Mouse (Mus musculus) midbrain, embryonic 14.5 days (tissue): ENCODE measurements around the gene Arhgef3. TPM values are rescaled to one million over a fixed set of nuclear protein-coding genes. Genes with fewer than 3 reads are reported as not detected.

ENCODE experiments used
- ATAC-seq: fragments of 200-750 bp; cut with Nextera tagmentation; 2 replicates; pipeline ENCODE4 v1.8.0; 2017; ENCODE audit warnings: moderate number of reproducible peaks, moderate library complexity; ENCODE audit not compliant: low FRiP score, low TSS enrichment
- DNase-seq: peaks from one replicate; pipeline ENCODE4 v3.0.0-alpha.2; 2015
- H3K27ac ChIP-seq: fragments of 300-500 bp; sonication (generic); replicated peaks from 2 replicates; pipeline ENCODE4 v1.5.1; 2014; ENCODE audit warnings: mild to moderate bottlenecking, low read depth, low read length, moderate library complexity
- H3K27me3 ChIP-seq: fragments of 300-500 bp; sonication (generic); 2 replicates; pipeline ENCODE4 v1.6.1; 2014; ENCODE audit warnings: low read length, control low read depth, mixed read lengths; ENCODE audit not compliant: control insufficient read depth, insufficient read depth
- H3K36me3 ChIP-seq: fragments of 300-500 bp; sonication (generic); 2 replicates; pipeline ENCODE4 v1.6.1; 2014; ENCODE audit warnings: low read length, control low read depth; ENCODE audit not compliant: control insufficient read depth, insufficient read depth
- H3K4me1 ChIP-seq: fragments of 300-500 bp; sonication (generic); 2 replicates; pipeline ENCODE4 v1.6.1; 2014; ENCODE audit warnings: mild to moderate bottlenecking, antibody characterized with exemption, low read length, control low read depth; ENCODE audit not compliant: control insufficient read depth, insufficient read depth
- H3K4me2 ChIP-seq: fragments of 300-500 bp; sonication (generic); 2 replicates; pipeline ENCODE4 v1.6.1; 2014; ENCODE audit warnings: mild to moderate bottlenecking, low read length, moderate library complexity
- H3K4me3 ChIP-seq: fragments of 300-500 bp; sonication (generic); replicated peaks from 2 replicates; pipeline ENCODE4 v1.5.1; 2014; ENCODE audit warnings: low read depth, low read length
- H3K9ac ChIP-seq: fragments of 300-500 bp; sonication (generic); replicated peaks from 2 replicates; pipeline ENCODE4 v1.6.1; 2014; ENCODE audit warnings: mild to moderate bottlenecking, low read length, moderate library complexity
- H3K9me3 ChIP-seq: fragments of 300-500 bp; sonication (generic); 2 replicates; pipeline ENCODE4 v1.6.1; 2016; ENCODE audit warnings: low read length, control low read depth, mixed read lengths; ENCODE audit not compliant: control insufficient read depth
- WGBS: fragments of 180-500 bp; shearing (Covaris S2); extraction: QIAGEN DNeasy Blood & Tissue Kit; methylation state at CpG from one replicate; pipeline ENCODE4 v1.1.7; 2014; 5-methylcytosine and 5-hydroxymethylcytosine counted together
- polyA plus RNA-seq: library from polyadenylated mRNA; unstranded; fragments of >200 nt; fragmentation: Nextera tagmentation; extraction: Ambion mirVana; gene quantifications from 2 replicates; pipeline ENCODE4 v1.2.1, GENCODE M21; 2014

Arhgef3 gene
- polyA plus RNA-seq, 1 experiment from 2014 or later = 5.3 TPM

- H3K9me3 ChIP-seq = 0 out of 2 replicates have a peak, but pooled peaks cover 3% of the 10 kb centered on the region
- no peaks in the 10 kb centered on the region for H3K36me3 ChIP-seq
- no peaks in the 10 kb centered on the region for H3K4me1 ChIP-seq
- no peaks in the 10 kb centered on the region for H3K27me3 ChIP-seq
- WGBS = 87% methylated on average over 3 of the region's 3 CpGs
- H3K27ac ChIP-seq = no peak overlapping the region
- no peak overlapping the region for H3K9ac ChIP-seq
- DNase-seq = no peak
- H3K4me3 ChIP-seq = no peak overlapping the region
- H3K4me2 ChIP-seq = no peak overlapping the region
- no peak for ATAC-seq
Measured at GRCm38 (mm10) chr14:27408240-27408639, 293.5 kb downstream of the Arhgef3 start.

DNA sequence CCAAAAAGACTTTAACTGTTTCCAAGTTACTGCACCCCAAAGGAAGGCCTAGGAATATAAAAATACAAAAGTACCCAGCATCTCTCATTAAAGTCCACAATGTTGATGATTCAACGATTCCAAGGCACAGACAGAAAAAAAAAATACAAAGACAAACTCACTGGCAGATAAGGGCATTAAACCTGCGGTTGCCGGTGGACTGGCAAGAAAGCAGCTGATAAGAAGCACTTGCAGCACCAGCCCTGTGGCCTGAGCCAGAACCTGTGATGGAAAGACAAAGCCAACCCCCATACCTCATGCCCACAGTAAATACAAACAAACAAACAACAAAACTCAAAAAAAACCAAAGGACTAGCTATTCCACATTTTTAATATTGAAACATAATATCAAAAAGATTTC is 295.0 kb downstream of the Arhgef3 start:
- DNase-seq (no peak), ATAC-seq (no peak)
- Histone ChIP-seq H3K4me3 (no peak overlapping the region), H3K27ac (no peak overlapping the region), H3K9me3 (0 out of 2 replicates have a peak, but pooled peaks cover 3% of the 10 kb centered on the region), H3K4me2 (no peak overlapping the region), H3K36me3 (no peaks in the 10 kb centered on the region), H3K4me1 (no peaks in the 10 kb centered on the region), H3K9ac (no peak overlapping the region), H3K27me3 (no peaks in the 10 kb centered on the region)
- 96% methylated on average over 3 of the region's 3 CpGs for WGBS

DNA sequence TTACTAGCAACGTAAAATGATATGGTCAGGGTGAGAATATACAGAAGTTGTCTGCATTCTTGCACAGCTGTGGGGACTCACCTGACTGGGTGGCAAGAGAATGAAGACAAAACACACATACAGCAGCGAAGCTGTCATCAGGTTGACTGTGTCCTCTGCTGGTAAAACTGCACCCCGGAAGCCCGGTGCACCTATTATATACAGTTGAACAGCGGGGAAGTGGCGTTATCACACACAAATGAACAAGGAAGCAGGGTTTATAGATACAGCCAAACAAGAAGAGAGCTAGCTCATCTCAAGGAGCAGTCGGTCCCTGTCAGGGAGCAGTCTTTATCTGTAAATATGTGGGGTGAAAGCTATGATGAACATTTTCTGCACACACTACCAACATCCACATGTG is 296.8 kb downstream of the Arhgef3 start:
- DNase-seq = no peak
- Histone ChIP-seq H3K36me3 (no peaks in the 10 kb centered on the region), H3K27me3 (no peaks in the 10 kb centered on the region), H3K27ac (no peak overlapping the region), H3K9me3 (no peaks in the 10 kb centered on the region), H3K4me3 (no peak overlapping the region), H3K9ac (no peak overlapping the region), H3K4me2 (no peak overlapping the region), H3K4me1 (no peaks in the 10 kb centered on the region)
- no peak for ATAC-seq
- 96% methylated on average over 7 of the region's 7 CpGs for WGBS

- H3K4me1 ChIP-seq = no peaks in the 10 kb centered on the region
- ATAC-seq (no peak), DNase-seq (no peak)
- H3K36me3 ChIP-seq = no peaks in the 10 kb centered on the region
- H3K9ac ChIP-seq = no peak overlapping the region
- no peaks in the 10 kb centered on the region for H3K9me3 ChIP-seq
- H3K27ac ChIP-seq = no peak overlapping the region
- H3K27me3 ChIP-seq = no peaks in the 10 kb centered on the region
- H3K4me3 ChIP-seq = no peak overlapping the region
- 91% methylated on average over 8 of the region's 8 CpGs for WGBS
- H3K4me2 ChIP-seq = no peak overlapping the region
Measured at GRCm38 (mm10) chr14:27412699-27413098, 298.0 kb downstream of the Arhgef3 start.

DNA sequence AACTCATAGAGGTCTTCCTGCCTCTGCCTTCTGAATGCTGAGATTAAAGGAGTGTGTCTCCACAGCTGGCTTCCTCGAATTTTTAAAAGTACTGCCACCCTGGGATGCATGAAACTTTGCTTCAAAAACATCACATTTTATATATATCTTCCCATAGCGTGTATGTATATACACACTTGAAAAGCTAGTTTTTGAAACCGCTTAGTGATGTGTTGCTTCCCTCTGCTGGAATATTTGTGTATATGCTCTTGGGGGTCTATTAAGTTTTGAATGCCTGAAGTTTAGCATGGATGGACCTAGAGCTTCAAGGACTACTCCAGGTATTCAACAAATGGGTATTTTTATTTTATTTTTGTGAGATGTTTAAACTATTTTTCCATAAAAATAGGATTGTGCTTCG is 299.3 kb downstream of the Arhgef3 start:
- H3K4me2 ChIP-seq = no peak overlapping the region
- H3K27me3 ChIP-seq = no peaks in the 10 kb centered on the region
- DNase-seq = peak; percentile 75
- WGBS = 54% methylated on average over 4 of the region's 4 CpGs
- ATAC-seq = no peak
- H3K4me1 ChIP-seq = no peaks in the 10 kb centered on the region
- no peaks in the 10 kb centered on the region for H3K9me3 ChIP-seq
- H3K4me3 ChIP-seq = no peak overlapping the region
- no peaks in the 10 kb centered on the region for H3K36me3 ChIP-seq
- no peak overlapping the region for H3K27ac ChIP-seq
- no peak overlapping the region for H3K9ac ChIP-seq

DNA sequence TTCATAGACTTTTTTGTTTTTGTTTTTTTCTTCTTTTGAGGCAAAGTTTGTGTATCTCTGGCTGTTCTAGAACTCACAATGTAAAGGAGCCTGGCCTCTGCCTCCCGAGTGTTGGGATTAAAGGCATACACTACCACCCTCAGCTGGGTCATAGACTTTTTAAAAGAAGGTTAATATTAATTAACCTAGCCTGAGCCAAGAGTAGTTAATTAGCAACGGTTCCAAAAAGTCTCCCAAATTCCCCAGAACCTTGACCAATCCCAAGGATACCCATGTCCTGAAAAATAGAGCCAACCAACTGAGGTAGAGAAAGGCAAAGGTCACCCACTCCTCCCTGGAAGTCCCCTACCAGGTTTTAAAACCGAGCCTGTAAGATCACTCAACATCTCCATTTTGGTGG is 306.1 kb downstream of the Arhgef3 start:
- Histone ChIP-seq H3K9ac (no peak overlapping the region), H3K36me3 (no peaks in the 10 kb centered on the region), H3K4me2 (no peak overlapping the region), H3K27ac (no peak overlapping the region), H3K4me1 (no peaks in the 10 kb centered on the region), H3K4me3 (no peak overlapping the region), H3K9me3 (no peaks in the 10 kb centered on the region), H3K27me3 (no peaks in the 10 kb centered on the region)
- DNase-seq (no peak), ATAC-seq (no peak)
- 73% methylated on average over 3 of the region's 3 CpGs for WGBS

- 97% methylated on average over 1 of the region's 1 CpGs for WGBS
- H3K9ac ChIP-seq = no peak overlapping the region
- H3K27me3 ChIP-seq = no peaks in the 10 kb centered on the region
- no peak overlapping the region for H3K4me3 ChIP-seq
- no peaks in the 10 kb centered on the region for H3K9me3 ChIP-seq
- no peak overlapping the region for H3K27ac ChIP-seq
- no peak overlapping the region for H3K4me2 ChIP-seq
- no peaks in the 10 kb centered on the region for H3K36me3 ChIP-seq
- ATAC-seq (no peak), DNase-seq (no peak)
- H3K4me1 ChIP-seq = no peaks in the 10 kb centered on the region
Measured at GRCm38 (mm10) chr14:27422301-27422700, 307.6 kb downstream of the Arhgef3 start.

DNA sequence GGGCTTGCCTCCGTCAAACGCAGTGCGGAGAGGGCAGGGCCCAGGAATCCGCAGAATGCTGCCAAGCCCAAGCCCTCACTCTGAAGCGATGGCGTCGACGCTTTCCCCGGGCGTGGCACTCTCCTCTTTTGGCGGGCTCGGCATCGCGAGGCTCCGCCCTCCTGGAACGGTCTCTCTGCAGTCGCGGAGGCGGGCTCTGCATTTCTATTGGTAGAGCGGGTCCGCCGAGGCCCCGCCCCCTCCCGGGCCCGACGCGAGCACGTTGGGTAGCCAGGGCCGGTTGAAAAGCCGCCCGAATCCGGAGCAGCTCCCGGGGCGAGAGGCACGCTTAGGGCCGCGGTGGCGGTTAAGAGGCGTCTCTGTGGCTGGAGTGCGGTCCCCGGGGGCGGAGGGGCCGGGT is 313.9 kb downstream of the Arhgef3 start, which contains the start of gene Fam208a:
Fam208a (plus strand) TSS at position 262 of the 400 bp plus-strand sequence.
- H3K27me3 ChIP-seq = no peaks in the 10 kb centered on the region
- peak; percentile 97 for DNase-seq
- WGBS = 1% methylated on average over 43 of the region's 43 CpGs
- peak within 1 kb of the TSS; percentile 95 for H3K9ac ChIP-seq
- H3K36me3 ChIP-seq = peaks cover 7% of the 10 kb centered on the region; the same call in 1 of the 2 replicates
- peak within 1 kb of the TSS; percentile 81 for H3K4me3 ChIP-seq
- 0 out of 2 replicates have a peak, but pooled peaks cover 11% of the 10 kb centered on the region for H3K9me3 ChIP-seq
- H3K27ac ChIP-seq = peak within 1 kb of the TSS; percentile 100
- peak; percentile 95 for ATAC-seq
- peaks cover 6% of the 10 kb centered on the region for H3K4me1 ChIP-seq
- peak within 1 kb of the TSS; percentile 80 for H3K4me2 ChIP-seq

GRCm38 (mm10) chr14:27428973-27429711 is 314.4 kb downstream of the Arhgef3 start:
- peak overlapping the region; percentile 80 for H3K4me2 ChIP-seq
- H3K9ac ChIP-seq = peak overlapping the region; percentile 95
- no peaks in the 10 kb centered on the region for H3K27me3 ChIP-seq
- H3K4me1 ChIP-seq = peaks cover 6% of the 10 kb centered on the region
- peak overlapping the region; percentile 81 for H3K4me3 ChIP-seq
- 0 out of 2 replicates have a peak, but pooled peaks cover 11% of the 10 kb centered on the region for H3K9me3 ChIP-seq
- peak; percentile 89 for DNase-seq
- under 1% methylated on average over 78 of the region's 78 CpGs for WGBS
- peaks cover 7% of the 10 kb centered on the region; the same call in 1 of the 2 replicates for H3K36me3 ChIP-seq
- peak overlapping the region; percentile 100 for H3K27ac ChIP-seq
- ATAC-seq = peak; percentile 87
